Mouse (Mus musculus) neural tube, embryonic 10.5 days (tissue): ENCODE measurements around the gene Hmgcs1.

Experiments
- DNase-seq: peaks from one replicate; pipeline ENCODE4 v3.0.0-alpha.2; 2017; ENCODE audit warnings: low spot score; ENCODE audit errors: extremely low spot score

Gene Hmgcs1

GRCm38 (mm10) chr13:119746930-119747329, 56.8 kb downstream of the Hmgcs1 start:
- no peak for DNase-seq

GRCm38 (mm10) chr13:119753859-119754634, 63.9 kb downstream of the Hmgcs1 start:
- DNase-seq: no peak

GRCm38 (mm10) chr13:119754635-119755020, 64.4 kb downstream of the Hmgcs1 start:
- no peak for DNase-seq

GRCm38 (mm10) chr13:119755141-119755547, 65.0 kb downstream of the Hmgcs1 start:
- no peak for DNase-seq

DNA sequence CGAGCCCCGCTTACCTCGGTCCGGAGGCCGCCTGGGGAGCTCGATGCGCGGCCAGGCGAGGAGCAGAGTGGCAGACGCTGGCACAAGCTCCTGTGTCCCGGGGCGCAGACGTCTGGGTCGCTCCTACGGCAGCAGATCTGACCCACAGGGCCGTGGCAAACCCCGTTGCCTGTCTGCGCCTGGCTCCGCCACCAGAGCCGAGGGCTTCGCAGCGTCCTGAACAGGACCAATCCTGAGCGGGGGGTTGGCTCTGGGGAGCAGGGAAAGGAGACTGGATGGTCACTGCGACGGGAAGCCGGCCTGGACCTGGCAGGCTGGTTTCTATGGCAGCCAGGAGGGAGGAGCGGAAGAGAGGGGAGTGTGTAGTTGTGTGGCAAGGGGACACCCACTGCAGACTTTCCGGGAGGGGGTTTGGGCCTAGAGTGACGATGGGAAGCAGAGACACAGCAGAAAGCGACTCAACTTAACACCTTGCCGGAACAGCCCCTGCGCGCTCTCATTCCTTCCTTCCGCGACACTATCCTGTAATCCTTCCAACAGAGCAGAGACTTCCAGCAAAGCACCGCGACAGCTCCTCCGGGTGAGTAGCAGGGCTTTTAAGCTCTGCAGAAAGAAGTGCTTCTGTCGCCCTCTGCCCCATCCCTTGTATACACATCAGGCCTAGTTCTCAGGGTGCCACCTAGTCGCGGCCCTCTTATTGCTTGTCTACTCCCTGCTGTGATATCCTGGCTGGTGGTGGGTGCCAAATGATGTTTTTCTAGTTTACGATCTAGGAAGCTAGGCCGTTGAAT, 65.7 kb downstream of the Hmgcs1 start, which contains the start of gene Nim1k:
Gene Nim1k (minus strand): TSS at position 202 of the 791 bp plus-strand sequence.
- peak; percentile 77 for DNase-seq

DNA sequence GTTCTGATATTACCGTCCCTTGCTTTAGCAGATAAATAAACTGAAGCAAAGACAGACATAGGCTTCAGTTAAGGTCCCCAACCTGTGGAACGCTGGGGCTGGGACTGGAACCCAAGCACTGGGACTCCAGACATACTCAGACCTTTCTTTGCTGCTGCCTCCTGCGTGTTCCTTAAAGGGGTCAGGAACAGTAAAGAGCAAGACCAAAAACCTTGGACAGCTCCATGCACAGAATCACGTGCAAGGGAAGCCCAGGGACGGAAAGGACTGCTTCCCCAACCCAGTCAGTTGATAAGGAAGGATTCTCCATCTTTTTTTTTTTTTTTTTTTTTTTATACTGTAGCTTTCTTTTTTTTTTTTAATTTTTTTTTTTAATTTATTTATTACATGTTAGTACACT, 66.7 kb downstream of the Hmgcs1 start:
- DNase-seq: no peak
